Mouse (Mus musculus) left cerebral cortex, postnatal 14 days (tissue): ENCODE measurements around the gene Calm3. TPM values are rescaled to one million over a fixed set of nuclear protein-coding genes. Genes with fewer than 3 reads are reported as not detected.
"Not testable (repeated sequence)": the region's sequence is repeated elsewhere in the genome, so short reads cannot be mapped to it uniquely, and the experiment has no call there.

Experiments used
- DNase-seq, 2 experiments: peaks; one replicate each; pipeline ENCODE4 v3.0.0; 2021 to 2022; ENCODE audit warnings: low spot score in 2 of 2, mixed read lengths in 1 of 2
- intact Hi-C: fragments of 180-260 bp; cut with DNase I; formaldehyde crosslinking; loops from one replicate; pipeline ENCODE4 v1.15.1; 2025
- long read RNA-seq, 2 experiments: library from polyadenylated mRNA; stranded (forward); transcript quantifications; one replicate each; pipeline ENCODE4 v2.0.0; 2021
- total RNA-seq, 2 experiments: library from RNA; stranded (reverse); gene quantifications; 2 replicates each; pipeline ENCODE4 v1.2.3; 2021

The Calm3 gene
- 1,000 to 10,000 TPM; 2,088 to 2,136 TPM for total RNA-seq
- long read RNA-seq, experiment 1, transcript Calm3-201 (6 exons, 2,290 nt): major isoform, 1,962 of 2,237 reads
- long read RNA-seq, experiment 1, partial matches to known transcripts: 73 of 2,237 reads
- long read RNA-seq, experiment 1, other reads (novel, unspliced or antisense): 202 of 2,237 reads
- long read RNA-seq, experiment 2, transcript Calm3-201 (6 exons, 2,290 nt): major isoform, 1,577 of 1,806 reads
- long read RNA-seq, experiment 2, partial matches to known transcripts: 63 of 1,806 reads
- long read RNA-seq, experiment 2, other reads (novel, unspliced or antisense): 166 of 1,806 reads

GRCm38 (mm10) chr7:16924037-16924834 lies at the start of gene Calm3:
Gene Calm3 (minus strand): TSS chr7:16924114.
- intact Hi-C loops: no loop called here
- peak; percentile 100 for DNase-seq

GRCm38 (mm10) chr7:16971160-16971559 lies 47.2 kb upstream of the Calm3 start:
- intact Hi-C loops: no loop called here
- no peak for DNase-seq

- intact Hi-C loops: no loop called here
Measured at GRCm38 (mm10) chr7:16968414-16968813, 44.5 kb upstream of the Calm3 start.

GRCm38 (mm10) chr7:16961678-16962077 lies 37.8 kb upstream of the Calm3 start:
- intact Hi-C loops: no loop called here
- DNase-seq: no peak

More at GRCm38 (mm10) chr7:16968414-16968813, 44.5 kb upstream of the Calm3 start:
- no peak for DNase-seq

- intact Hi-C loops: no loop called here
- DNase-seq: peak; percentile 96 to 97
Measured at GRCm38 (mm10) chr7:16959539-16960187, 35.7 kb upstream of the Calm3 start, which contains the start of gene Pnmal1. Gene Pnmal1 (plus strand): TSS chr7:16959679.

- peak; percentile 76 to 89 for DNase-seq
- intact Hi-C loops: no loop called here
Measured at GRCm38 (mm10) chr7:16956410-16957265, 32.7 kb upstream of the Calm3 start.

GRCm38 (mm10) chr7:16955712-16956111 lies 31.8 kb upstream of the Calm3 start:
- DNase-seq: no peak
- intact Hi-C loops: no loop called here

- intact Hi-C loops, DNase-seq: not testable (repeated sequence)
Measured at GRCm38 (mm10) chr7:16953776-16954175, 29.9 kb upstream of the Calm3 start.

- DNase-seq: peak; percentile 87 to 88
- intact Hi-C loops: loop anchor here (1.0 to 2.0 kb wide), 3 partner anchors 19 to 116 kb away; no protein-coding TSS in a partner anchor
Measured at GRCm38 (mm10) chr7:16950861-16951635, 27.1 kb upstream of the Calm3 start.

- intact Hi-C loops: loop anchor here (1.0 to 2.0 kb wide), 3 partner anchors 18 to 117 kb away; no protein-coding TSS in a partner anchor
- DNase-seq: peak; percentile 83 to 89
Measured at GRCm38 (mm10) chr7:16949908-16950841, 26.3 kb upstream of the Calm3 start.

- intact Hi-C loops: no loop called here
- no peak for DNase-seq
Measured at GRCm38 (mm10) chr7:16948923-16949458, 25.1 kb upstream of the Calm3 start.

- peak in 1 of 2 experiments; percentile 45 for DNase-seq
- intact Hi-C loops: no loop called here
Measured at GRCm38 (mm10) chr7:16947959-16948361, 24.0 kb upstream of the Calm3 start.

- intact Hi-C loops: no loop called here
- DNase-seq: peak in 1 of 2 experiments; percentile 54
Measured at GRCm38 (mm10) chr7:16947349-16947895, 23.5 kb upstream of the Calm3 start.

- no peak for DNase-seq
- intact Hi-C loops: no loop called here
Measured at GRCm38 (mm10) chr7:16946441-16947348, 22.8 kb upstream of the Calm3 start.

- peak in 1 of 2 experiments; percentile 45 for DNase-seq
- intact Hi-C loops: no loop called here
Measured at GRCm38 (mm10) chr7:16945419-16945818, 21.5 kb upstream of the Calm3 start.
